Mouse (Mus musculus) natural killer cell, adult 2 months (primary cell): ENCODE results near the gene Cmbl.

ENCODE experiments used
- DNase-seq, 2 experiments: peaks; one replicate each; pipeline ENCODE4 v3.0.0; 2022; ENCODE audit warnings: low spot score in 2 of 2

Cmbl gene

DNA sequence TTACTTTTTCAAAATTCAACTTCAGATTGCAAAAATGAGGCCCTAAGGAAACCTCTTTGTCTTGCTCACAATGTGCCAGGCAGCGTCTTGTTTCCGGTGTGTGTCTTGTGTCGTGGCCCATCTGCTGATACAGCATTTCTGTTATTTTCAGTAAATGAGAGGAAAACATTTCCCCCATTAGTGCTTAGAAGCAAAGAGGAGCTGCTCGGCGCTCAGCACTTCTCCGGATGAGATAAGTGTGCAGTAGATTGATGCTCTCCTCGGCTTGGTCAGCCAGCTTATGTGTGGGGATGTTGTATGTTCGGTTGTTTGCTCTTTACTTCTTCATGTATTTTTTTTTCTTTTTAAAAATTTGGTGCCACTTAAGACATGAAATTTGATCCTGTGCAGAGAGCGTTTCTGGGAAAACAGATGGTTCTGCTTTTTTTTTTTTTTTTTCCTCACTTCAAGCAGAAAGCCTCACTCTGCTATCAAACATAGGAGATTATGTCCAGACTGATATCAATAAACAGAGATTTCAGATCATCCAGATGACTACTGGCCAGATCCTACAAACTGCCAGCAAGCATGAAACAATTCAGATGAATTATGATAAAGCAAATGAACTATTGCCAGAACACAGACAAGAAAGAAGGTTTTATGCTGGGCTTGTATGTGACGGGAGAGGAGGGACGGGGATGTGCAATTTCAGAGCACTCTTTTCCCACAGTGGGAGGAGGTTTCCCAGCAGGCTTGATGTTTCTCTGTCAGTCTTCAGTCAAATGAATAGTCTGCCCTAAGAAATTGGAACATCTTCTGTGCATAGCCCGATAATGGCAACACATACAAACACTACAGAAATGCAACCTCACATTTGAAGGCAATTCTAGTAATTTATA is 62.3 kb downstream of the Cmbl start:
- DNase-seq, result no peak

DNA sequence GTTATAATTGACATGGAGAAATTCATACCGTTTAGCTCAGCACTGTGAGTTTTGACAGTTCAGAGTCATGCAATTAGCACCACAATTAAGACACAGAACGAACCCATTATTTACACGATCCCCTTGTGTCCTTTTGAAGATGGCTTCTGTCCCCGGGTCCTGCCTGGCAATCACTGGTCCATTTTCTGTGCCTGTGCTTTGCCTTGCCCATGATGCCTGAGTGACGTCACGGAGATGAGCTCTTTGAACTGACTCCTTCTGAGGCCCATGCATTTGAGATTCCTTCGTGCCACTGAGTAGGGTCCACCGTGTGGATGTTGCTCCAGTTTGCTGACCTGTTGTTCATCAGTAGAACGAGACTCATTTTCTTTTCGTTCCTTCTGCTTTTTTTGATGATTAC is 63.0 kb downstream of the Cmbl start:
- no peak for DNase-seq

DNA sequence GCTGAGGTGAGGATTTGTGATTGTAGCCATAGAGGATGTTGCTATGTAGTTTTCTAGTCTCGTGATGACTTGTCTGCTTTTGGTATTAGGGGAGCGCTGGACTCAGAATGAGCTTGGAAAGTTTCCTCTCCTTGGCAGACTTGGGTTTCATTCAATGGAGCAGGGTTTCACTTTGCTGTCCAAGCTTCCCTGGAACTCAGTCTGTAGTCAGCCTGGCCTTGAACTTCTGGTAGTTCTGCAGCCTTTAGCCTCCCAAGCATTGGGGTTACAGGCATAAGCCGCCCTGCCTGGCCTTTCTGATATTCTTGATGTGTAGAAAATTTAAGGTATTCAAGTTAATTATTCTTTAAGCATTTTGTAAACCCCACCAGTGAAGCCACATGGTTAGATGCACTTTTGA is 64.4 kb downstream of the Cmbl start:
- DNase-seq, result no peak

DNA sequence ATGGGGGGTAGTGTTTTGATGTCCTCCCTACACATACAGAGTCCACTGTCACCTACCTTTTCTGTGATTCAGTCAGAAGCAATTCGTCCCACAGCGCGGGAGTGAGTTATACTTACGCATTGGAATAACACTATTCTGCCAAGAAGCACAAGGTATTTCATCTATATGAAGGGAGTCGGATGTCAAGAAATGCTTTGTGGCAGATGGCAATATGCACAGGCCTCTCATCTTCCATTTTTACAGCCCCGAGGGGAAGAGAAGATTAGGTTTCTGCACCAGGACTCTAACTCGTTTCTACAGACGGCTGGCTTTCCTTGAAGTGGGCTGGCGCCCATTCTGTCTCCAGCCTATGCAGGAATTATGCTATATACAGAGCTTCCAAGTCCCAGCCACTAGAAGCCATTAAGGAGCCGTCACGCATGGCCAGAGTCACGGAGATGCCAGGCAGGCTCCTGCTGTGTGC is 66.2 kb downstream of the Cmbl start:
- no peak for DNase-seq

DNA sequence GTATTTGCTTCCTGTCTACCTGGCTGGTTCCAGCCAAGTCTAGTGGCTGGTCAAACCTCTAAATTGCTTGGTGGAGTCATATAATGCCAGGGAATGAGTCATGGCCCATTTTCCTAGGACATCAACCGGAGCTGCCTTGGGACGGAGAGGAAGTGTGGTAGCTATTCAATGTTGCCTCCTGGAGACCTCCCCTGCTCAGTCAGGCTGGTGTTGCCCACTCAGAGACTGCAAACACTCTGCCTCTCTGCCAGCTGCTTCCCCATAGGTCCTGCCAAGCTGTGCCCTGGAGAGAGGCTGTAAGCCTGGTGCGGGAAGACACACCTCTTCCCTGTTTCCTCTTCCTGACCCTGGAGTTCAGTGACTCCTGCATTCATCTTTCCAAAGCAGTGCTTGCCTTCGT is 67.3 kb downstream of the Cmbl start:
- DNase-seq, result no peak

DNA sequence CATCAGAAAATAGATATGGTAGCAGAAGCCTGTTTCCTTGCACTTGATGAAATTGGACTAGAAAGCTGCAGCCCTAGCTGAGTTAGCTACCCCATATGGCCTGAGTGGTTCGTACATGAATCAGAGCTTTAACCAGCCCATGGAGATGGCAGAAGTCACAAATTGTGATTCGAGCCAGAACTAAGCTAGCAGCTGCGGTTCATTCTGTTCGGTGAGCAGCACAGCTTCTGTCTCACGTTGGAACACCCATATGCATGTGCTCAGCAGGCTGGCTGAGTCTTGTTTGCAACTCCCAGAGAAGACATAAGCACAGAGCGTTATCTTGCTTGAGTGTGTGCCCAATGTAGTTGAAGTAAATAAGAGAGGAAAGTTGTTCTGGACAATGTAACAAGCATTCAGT is 69.4 kb downstream of the Cmbl start:
- DNase-seq, result no peak

DNA sequence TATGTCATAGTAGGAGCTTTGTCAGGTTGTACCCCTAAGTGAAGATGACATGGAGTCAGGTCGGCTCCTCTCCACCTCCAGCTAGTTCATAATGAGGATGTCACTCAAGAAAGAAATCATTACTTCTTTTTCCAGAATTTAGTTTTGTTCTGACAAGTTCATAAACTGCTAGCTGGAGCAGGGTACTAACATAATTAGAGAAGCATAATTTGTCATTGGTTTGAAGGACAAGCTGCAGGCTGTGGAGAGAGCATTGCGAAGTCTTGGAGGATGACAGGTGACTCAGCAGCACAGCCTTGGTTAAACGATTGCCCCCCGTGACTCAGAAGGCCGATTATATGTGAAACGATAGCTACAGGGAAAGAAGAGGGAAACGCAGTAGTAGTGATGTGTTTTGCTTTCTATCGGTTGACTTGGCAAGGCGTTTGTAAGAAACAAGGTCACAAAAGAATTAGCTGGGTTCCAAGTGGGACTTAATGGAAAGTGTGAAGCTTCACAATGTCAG is 71.0 kb downstream of the Cmbl start:
- DNase-seq, result no peak
